Mouse (Mus musculus) thymus, postnatal 36 days (tissue): ENCODE measurements around the gene Utp4.
"Not testable (repeated sequence)": the region's sequence is repeated elsewhere in the genome, so short reads cannot be mapped to it uniquely, and the experiment has no call there.

Experiments used
- DNase-seq, 2 experiments: peaks; one replicate each; pipeline ENCODE4 v3.0.0; 2022; ENCODE audit warnings: mixed read lengths in 2 of 2

Utp4 gene

GRCm38 (mm10) chr8:106905727-106906480 lies 12.5 kb downstream of the Utp4 start:
- DNase-seq, result peak; percentile 21 to 35

GRCm38 (mm10) chr8:106906635-106907034 lies 13.2 kb downstream of the Utp4 start:
- no peak for DNase-seq

- DNase-seq, result no peak
These were observed 14.0 kb downstream of the Utp4 start for GRCm38 (mm10) chr8:106907450-106907849.

GRCm38 (mm10) chr8:106908291-106908690 lies 14.9 kb downstream of the Utp4 start:
- DNase-seq, result no peak

GRCm38 (mm10) chr8:106913631-106914030 lies 20.2 kb downstream of the Utp4 start:
- DNase-seq, result no peak

GRCm38 (mm10) chr8:106919721-106920394 lies 26.4 kb downstream of the Utp4 start:
- no peak for DNase-seq

- no peak for DNase-seq
These were observed 26.9 kb downstream of the Utp4 start for GRCm38 (mm10) chr8:106920395-106920741.

GRCm38 (mm10) chr8:106924057-106924456 lies 30.6 kb downstream of the Utp4 start:
- DNase-seq, result no peak

- DNase-seq, result no peak
These were observed 31.5 kb downstream of the Utp4 start for GRCm38 (mm10) chr8:106924904-106925349.

- no peak for DNase-seq
These were observed 32.0 kb downstream of the Utp4 start for GRCm38 (mm10) chr8:106925446-106925845.

- peak in 1 of 2 experiments; percentile 11 for DNase-seq
These were observed 33.8 kb downstream of the Utp4 start for GRCm38 (mm10) chr8:106927247-106927646.

- DNase-seq, result not testable (repeated sequence)
These were observed 34.7 kb downstream of the Utp4 start for GRCm38 (mm10) chr8:106928182-106928581.

- no peak for DNase-seq
These were observed 35.9 kb downstream of the Utp4 start for GRCm38 (mm10) chr8:106929155-106929913.

GRCm38 (mm10) chr8:106929921-106930320 lies 36.5 kb downstream of the Utp4 start:
- DNase-seq, result no peak

- peak; percentile 4 to 7 for DNase-seq
These were observed 39.1 kb downstream of the Utp4 start for GRCm38 (mm10) chr8:106932376-106933065.

GRCm38 (mm10) chr8:106933506-106934143 lies 40.2 kb downstream of the Utp4 start:
- DNase-seq, result no peak

- DNase-seq, result no peak
These were observed 41.0 kb downstream of the Utp4 start for GRCm38 (mm10) chr8:106934226-106934977.

- DNase-seq, result peak; percentile 90 to 92
These were observed 42.0 kb downstream of the Utp4 start, which contains the start of gene Sntb2 for GRCm38 (mm10) chr8:106935324-106935869. Gene Sntb2 (plus strand): TSS chr8:106935750.

- peak; percentile 40 to 50 for DNase-seq
These were observed 42.6 kb downstream of the Utp4 start for GRCm38 (mm10) chr8:106935899-106936477.

GRCm38 (mm10) chr8:106936478-106937051 lies 43.1 kb downstream of the Utp4 start:
- no peak for DNase-seq
